Mouse (Mus musculus) heart, adult 18-20 months (tissue): ENCODE measurements around the gene Aplp1. TPM values are rescaled to one million over a fixed set of nuclear protein-coding genes. Genes with fewer than 3 reads are reported as not detected.

Experiments used
- DNase-seq, 2 experiments: peaks; one replicate each; pipeline ENCODE4 v3.0.0; 2021 to 2022; ENCODE audit warnings: mixed read lengths in 1 of 2
- total RNA-seq, 2 experiments: library from RNA; stranded (reverse); gene quantifications; 2 replicates each; pipeline ENCODE4 v1.2.3; 2021

The Aplp1 gene
- total RNA-seq, 2 experiments from 2014 or later: 2.8 to 3.4 TPM

GRCm38 (mm10) chr7:30411023-30411422 is 34.3 kb downstream of the Aplp1 start:
- DNase-seq: no peak

GRCm38 (mm10) chr7:30409789-30410188 is 35.5 kb downstream of the Aplp1 start:
- no peak for DNase-seq

- no peak for DNase-seq
Observed at GRCm38 (mm10) chr7:30408639-30409038, 36.7 kb downstream of the Aplp1 start.

GRCm38 (mm10) chr7:30402343-30402742 is 43.0 kb downstream of the Aplp1 start:
- DNase-seq: no peak

DNA sequence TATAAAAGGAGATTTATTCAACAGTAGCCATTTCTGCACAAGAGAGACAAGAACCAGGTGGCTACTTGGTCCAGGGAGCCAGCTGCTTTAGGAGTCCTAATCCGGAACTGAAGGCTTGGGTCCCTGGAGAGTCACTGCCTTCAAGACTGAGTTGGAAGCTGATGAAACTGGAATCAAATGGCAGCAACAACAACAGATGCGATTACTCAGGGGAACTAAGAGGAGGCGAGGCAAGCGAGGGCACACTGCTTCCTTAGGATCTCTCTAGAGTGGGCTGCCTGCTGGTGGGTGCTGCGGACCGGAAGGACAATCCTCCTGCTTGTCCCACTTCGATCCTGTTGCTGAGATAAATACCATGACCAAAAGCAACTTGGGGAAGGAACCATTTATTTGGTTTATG is 45.7 kb downstream of the Aplp1 start:
- DNase-seq: no peak

- DNase-seq: peak in 1 of 2 experiments; percentile 27
Observed at GRCm38 (mm10) chr7:30394871-30395270, 50.5 kb downstream of the Aplp1 start.

DNA sequence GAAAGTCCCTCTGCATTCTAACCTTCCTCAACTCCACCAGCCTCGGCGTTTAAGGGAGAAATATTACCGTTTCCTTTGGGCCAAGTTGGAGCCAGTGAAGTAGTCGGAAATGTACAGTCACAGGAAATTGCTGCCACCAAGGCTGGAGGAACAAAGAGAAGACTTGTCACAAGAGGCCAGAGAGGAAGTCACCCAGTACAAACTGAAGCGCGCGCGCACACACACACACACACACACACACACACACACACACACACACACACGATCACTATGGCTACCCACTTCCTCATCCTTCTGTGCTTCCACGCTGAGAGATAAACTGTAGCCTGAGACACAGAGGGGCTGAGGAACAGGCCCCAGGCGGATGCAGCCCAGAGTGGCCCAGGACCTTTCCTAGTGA is 51.0 kb downstream of the Aplp1 start:
- peak; percentile 34 to 75 for DNase-seq

DNA sequence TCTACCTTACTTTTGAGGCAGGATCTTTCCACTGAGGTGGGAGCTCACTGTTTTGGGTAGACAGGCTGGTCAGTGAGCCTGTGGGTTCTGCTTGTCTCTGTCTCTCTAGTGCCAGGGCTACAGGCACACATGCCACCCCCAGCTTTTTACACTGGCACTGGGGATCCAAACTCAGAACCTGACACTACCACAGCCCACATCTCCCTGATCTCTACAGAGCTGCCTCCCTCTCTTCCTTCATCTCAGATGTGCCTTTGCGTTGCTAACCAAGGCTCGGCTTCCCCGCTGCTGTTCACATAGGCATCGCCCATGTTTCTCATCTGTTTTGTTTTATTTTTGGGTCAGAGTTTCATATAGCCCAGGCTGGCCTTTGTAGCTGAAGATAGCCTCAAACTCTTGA is 51.7 kb downstream of the Aplp1 start:
- DNase-seq: no peak

DNA sequence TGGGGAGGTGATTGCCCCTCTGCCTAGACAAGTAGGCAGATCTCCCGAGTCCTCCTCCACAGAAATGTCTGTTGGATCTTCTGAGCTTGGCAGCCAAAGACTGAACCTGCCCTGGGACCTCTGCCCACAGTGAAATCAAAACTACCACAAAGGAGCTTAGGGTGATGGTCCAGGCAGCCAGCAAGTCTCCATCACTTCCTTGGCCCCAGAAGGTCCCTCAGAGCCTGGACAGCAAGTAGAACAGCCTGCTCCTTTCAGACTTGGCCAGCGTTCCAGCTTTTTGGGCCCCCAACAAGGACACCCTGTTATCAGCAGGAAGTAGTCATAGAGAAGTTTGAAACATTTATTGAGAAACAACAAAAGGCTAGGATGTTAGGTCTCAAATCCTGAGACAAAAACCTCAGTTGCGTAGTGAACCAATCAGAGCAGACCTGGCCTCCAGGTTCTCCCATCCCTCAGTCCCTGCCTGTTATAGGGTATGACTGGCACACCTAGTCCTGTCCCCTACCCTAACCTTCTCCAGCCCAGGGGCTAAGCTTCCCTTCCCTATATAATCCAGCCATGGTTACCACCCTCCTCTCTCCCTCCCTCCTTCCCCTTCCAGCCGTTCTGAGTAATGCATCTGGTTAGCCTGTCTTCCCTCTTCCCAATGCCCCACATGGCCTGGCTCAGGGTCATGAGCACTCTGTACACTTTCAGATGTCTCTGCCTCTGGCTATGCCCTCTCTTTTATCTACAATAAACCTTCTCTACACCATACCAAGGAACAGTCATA is 52.4 kb downstream of the Aplp1 start:
- DNase-seq: no peak

Other genes with a start within 250 kb of the Aplp1 start
- 100 to 1,000 TPM; 277 to 293 TPM for gene Capns1, start 246.7 kb downstream of the Aplp1 start, total RNA-seq
- gene Polr2i, start 213.6 kb downstream of the Aplp1 start, total RNA-seq: 10 to 100 TPM; 51.1 to 53.7 TPM
- gene Tbcb, start 213.3 kb downstream of the Aplp1 start, total RNA-seq: 10 to 100 TPM; 57.8 to 68.2 TPM
- not detected for gene Ovol3, start 209.8 kb downstream of the Aplp1 start, total RNA-seq
- gene Thap8, start 165.4 kb downstream of the Aplp1 start, total RNA-seq: not detected
- under 1 TPM; 0.57 to 0.80 TPM for gene Wdr62, start 165.1 kb downstream of the Aplp1 start, total RNA-seq
- gene Clip3, start 153.8 kb downstream of the Aplp1 start, total RNA-seq: 1 to 10 TPM; 5.7 TPM
- gene Alkbh6, start 136.8 kb downstream of the Aplp1 start, total RNA-seq: 10 to 100 TPM; 26.2 to 27.8 TPM
- gene Syne4, start 130.7 kb downstream of the Aplp1 start, total RNA-seq: 1 to 10 TPM in 1 of 2 experiments, under 1 TPM in 1; 0.72 to 2.0 TPM
- 1 to 10 TPM in 1 of 2 experiments, under 1 TPM in 1; 0.45 to 1.1 TPM for gene E130208F15Rik, start 123.8 kb downstream of the Aplp1 start, total RNA-seq
- 10 to 100 TPM; 13.3 to 13.5 TPM for gene Sdhaf1, start 121.6 kb downstream of the Aplp1 start, total RNA-seq
- gene Lrfn3, start 82.8 kb downstream of the Aplp1 start, total RNA-seq: 1 to 10 TPM; 1.4 to 1.8 TPM
- 10 to 100 TPM; 18.9 to 22.2 TPM for gene Tyrobp, start 31.8 kb downstream of the Aplp1 start, total RNA-seq
- gene Hcst, start 25.7 kb downstream of the Aplp1 start, total RNA-seq: 1 to 10 TPM in 1 of 2 experiments, under 1 TPM in 1; 0.69 to 3.3 TPM
- gene Nfkbid, start 23.8 kb downstream of the Aplp1 start, total RNA-seq: under 1 TPM; 0.35 to 0.87 TPM
- gene Kirrel2, start 12.2 kb upstream of the Aplp1 start, total RNA-seq: not detected
- gene Nphs1, start 12.8 kb upstream of the Aplp1 start, total RNA-seq: not detected
- gene Prodh2, start 48.1 kb upstream of the Aplp1 start, total RNA-seq: not detected
- gene Arhgap33, start 89.5 kb upstream of the Aplp1 start, total RNA-seq: under 1 TPM; 0.36 to 0.50 TPM
- 100 to 1,000 TPM; 845 to 870 TPM for gene Hspb6, start 106.6 kb upstream of the Aplp1 start, total RNA-seq
- 1 to 10 TPM; 2.1 to 4.6 TPM for gene Proser3, start 106.8 kb upstream of the Aplp1 start, total RNA-seq
- gene Lin37, start 114.3 kb upstream of the Aplp1 start, total RNA-seq: 10 to 100 TPM; 16.8 to 18.8 TPM
- gene U2af1l4, start 117.8 kb upstream of the Aplp1 start, total RNA-seq: 10 to 100 TPM; 61.2 to 65.9 TPM
- 1 to 10 TPM in 1 of 2 experiments, under 1 TPM in 1; 0.35 to 1.1 TPM for gene Gm49396, start 117.8 kb upstream of the Aplp1 start, total RNA-seq
- gene Psenen, start 118.1 kb upstream of the Aplp1 start, total RNA-seq: 10 to 100 TPM; 80.1 to 84.4 TPM
- gene Igflr1, start 119.9 kb upstream of the Aplp1 start, total RNA-seq: under 1 TPM; 0.50 to 0.77 TPM
- gene Kmt2b, start 143.2 kb upstream of the Aplp1 start, total RNA-seq: 10 to 100 TPM; 13.6 to 18.3 TPM
- under 1 TPM in 1 of 2 experiments, not detected in 1; 0.21 TPM for gene Zbtb32, start 153.4 kb upstream of the Aplp1 start, total RNA-seq
- under 1 TPM in 1 of 2 experiments, not detected in 1; 0.26 TPM for gene Upk1a, start 167.3 kb upstream of the Aplp1 start, total RNA-seq
- gene Cox6b1, start 180.6 kb upstream of the Aplp1 start, total RNA-seq: 1,000 to 10,000 TPM; 4,470 to 4,611 TPM
- not detected for gene Etv2, start 190.3 kb upstream of the Aplp1 start, total RNA-seq
- 10 to 100 TPM; 46.0 to 49.1 TPM for gene Rbm42, start 204.8 kb upstream of the Aplp1 start, total RNA-seq
- 1 to 10 TPM; 4.4 to 6.2 TPM for gene Haus5, start 219.5 kb upstream of the Aplp1 start, total RNA-seq
- under 1 TPM; 0.40 to 0.67 TPM for gene Pmis2, start 226.1 kb upstream of the Aplp1 start, total RNA-seq